Mouse (Mus musculus): ENCODE measurements around the gene Olfr1564. TPM values are rescaled to one million over a fixed set of nuclear protein-coding genes. Genes with fewer than 3 reads are reported as not detected.
"Not testable (repeated sequence)": the region's sequence is repeated elsewhere in the genome, so short reads cannot be mapped to it uniquely, and the experiment has no call there.

Gene Olfr1564
- total RNA-seq (2021), result under 1 TPM in 1 of 2 experiments, not detected in 1; 0.06 TPM
- long read RNA-seq, experiment 1, result 0 reads
- long read RNA-seq, experiment 2, result 0 reads

DNA sequence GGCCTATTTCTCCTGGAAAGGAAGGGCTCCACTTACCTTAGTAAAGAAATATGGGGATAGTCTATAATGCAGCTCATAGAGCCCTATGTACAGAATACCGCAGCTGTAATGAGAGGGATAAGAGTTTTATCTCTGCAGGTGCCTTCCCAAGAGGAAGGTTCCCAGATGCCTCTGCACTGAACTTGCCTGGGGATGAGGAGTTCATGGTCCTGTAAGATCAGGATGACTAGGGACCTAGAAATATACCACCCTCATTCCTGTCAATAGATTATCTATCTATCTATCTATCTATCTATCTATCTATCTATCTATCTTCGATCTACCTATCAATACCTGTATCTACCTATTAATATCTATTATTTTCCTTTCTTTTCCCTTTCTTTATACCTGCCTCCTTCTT, at the start of gene Olfr1564:
TSS of gene Olfr1564 (minus strand) at position 101 of the 400 bp plus-strand sequence.
- no peak for DNase-seq

DNA sequence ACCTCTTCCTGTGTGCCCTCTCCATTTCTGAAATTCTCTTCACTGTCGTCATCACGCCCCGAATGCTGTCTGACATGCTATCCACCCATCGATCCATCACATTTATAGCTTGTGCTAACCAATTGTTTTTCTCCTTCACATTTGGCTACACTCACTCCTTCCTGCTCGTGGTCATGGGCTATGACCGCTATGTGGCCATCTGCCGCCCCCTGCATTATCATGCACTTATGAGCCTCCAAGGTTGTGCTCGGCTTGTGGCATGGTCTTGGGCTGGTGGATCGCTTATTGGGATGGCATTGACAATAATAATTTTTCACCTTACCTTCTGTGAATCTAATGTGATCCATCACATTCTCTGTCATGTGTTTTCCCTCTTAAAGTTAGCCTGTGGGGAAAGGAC, 47.4 kb upstream of the Olfr1564 start:
- DNase-seq, result no peak

DNA sequence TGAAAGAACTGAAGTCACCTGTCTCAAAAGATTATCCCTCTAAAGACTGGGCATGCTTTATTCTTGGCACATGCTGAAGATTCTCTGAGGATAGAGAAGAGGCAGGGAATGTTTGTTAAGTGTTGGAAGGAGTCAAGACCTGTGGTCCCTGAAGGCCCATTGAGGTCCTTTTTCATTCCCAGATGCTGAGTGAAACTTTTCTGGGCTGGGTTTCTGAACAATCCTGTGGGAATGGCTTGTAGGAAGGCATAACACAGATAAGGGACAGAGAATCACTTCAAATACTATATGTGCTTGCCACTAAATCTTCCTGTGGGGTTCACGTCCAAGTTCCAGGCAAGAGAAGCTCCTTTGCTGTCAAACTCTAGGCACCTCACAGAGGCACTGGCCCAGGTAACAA, 42.9 kb upstream of the Olfr1564 start, which contains the start of gene Olfr63:
TSS of gene Olfr63 (plus strand) at position 301 of the 400 bp plus-strand sequence.
- DNase-seq, result no peak

DNA sequence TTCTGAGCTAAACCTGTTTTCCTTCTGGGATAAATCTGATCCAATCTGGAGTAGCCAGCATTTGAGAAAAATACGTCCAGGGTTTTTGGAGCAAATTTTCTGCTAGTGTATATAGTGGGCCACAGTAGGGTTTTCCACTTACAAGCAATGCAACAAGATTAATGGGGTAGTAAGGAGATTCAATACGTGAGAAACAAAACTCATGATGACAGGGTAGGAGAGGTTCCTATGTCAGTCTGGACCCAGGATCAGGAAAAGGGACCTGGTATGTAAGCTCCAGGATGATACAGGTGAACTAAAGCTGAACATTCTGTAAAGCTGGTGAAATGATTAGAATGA, 33.8 kb upstream of the Olfr1564 start:
- DNase-seq, result not testable (repeated sequence)

- not testable (repeated sequence) for DNase-seq
Measured at GRCm38 (mm10) chr17:33254530-33255318, 33.2 kb upstream of the Olfr1564 start, which contains the start of gene Zfp955a. TSS of gene Zfp955a (minus strand) at chr17:33255145.

- peak; percentile 3 for DNase-seq
Measured at GRCm38 (mm10) chr17:33236646-33237045, 15.2 kb upstream of the Olfr1564 start.

GRCm38 (mm10) chr17:33191002-33191401, 30.5 kb downstream of the Olfr1564 start, which contains the start of gene Olfr239:
TSS of gene Olfr239 (plus strand) at chr17:33191302.
- not testable (repeated sequence) for DNase-seq

GRCm38 (mm10) chr17:33168147-33168546, 53.3 kb downstream of the Olfr1564 start, which contains the start of gene Olfr55:
TSS of gene Olfr55 (plus strand) at chr17:33168447.
- not testable (repeated sequence) for DNase-seq

Other genes starting within 250 kb of the Olfr1564 start
- gene Zfp952, start 228.6 kb downstream of the Olfr1564 start, total RNA-seq (2021), result 1 to 10 TPM; 7.6 to 9.9 TPM
- 1 to 10 TPM; 5.9 to 8.7 TPM for gene Zfp763, start 188.3 kb downstream of the Olfr1564 start, total RNA-seq (2021)
- not detected for gene 4921501E09Rik, start 153.6 kb downstream of the Olfr1564 start, total RNA-seq (2021)
- 10 to 100 TPM in 1 of 2 experiments, 1 to 10 TPM in 1; 6.3 to 11.1 TPM for gene Zfp563, start 132.4 kb downstream of the Olfr1564 start, total RNA-seq (2021)
- gene Morc2b, start 82.0 kb downstream of the Olfr1564 start, total RNA-seq (2021), result under 1 TPM in 1 of 2 experiments, not detected in 1; 0.15 TPM
- gene Olfr55, start 53.2 kb downstream of the Olfr1564 start, total RNA-seq (2021), result not detected
- gene Olfr239, start 30.4 kb downstream of the Olfr1564 start, total RNA-seq (2021), result not detected
- 10 to 100 TPM in 1 of 2 experiments, 1 to 10 TPM in 1; 6.0 to 11.6 TPM for gene Zfp955a, start 33.5 kb upstream of the Olfr1564 start, total RNA-seq (2021)
- gene Olfr63, start 43.0 kb upstream of the Olfr1564 start, total RNA-seq (2021), result under 1 TPM in 1 of 2 experiments, not detected in 1; 0.03 TPM
- 10 to 100 TPM in 1 of 2 experiments, 1 to 10 TPM in 1; 8.9 to 15.2 TPM for gene Zfp955b, start 67.9 kb upstream of the Olfr1564 start, total RNA-seq (2021)
- gene Zfp81, start 137.2 kb upstream of the Olfr1564 start, total RNA-seq (2021), result 10 to 100 TPM in 1 of 2 experiments, 1 to 10 TPM in 1; 7.8 to 12.9 TPM
- gene Zfp101, start 173.0 kb upstream of the Olfr1564 start, total RNA-seq (2021), result 10 to 100 TPM in 1 of 2 experiments, 1 to 10 TPM in 1; 9.2 to 10.6 TPM
- under 1 TPM in 1 of 2 experiments, not detected in 1; 0.18 TPM for gene Actl9, start 211.2 kb upstream of the Olfr1564 start, total RNA-seq (2021)